Mouse (Mus musculus) cerebellum, adult 2 months (tissue): ENCODE measurements at regions not wholly inside any gene's neighbourhood (a gene's known extent, or its start where the extent isn't known, plus 50 kb on each side); places are given as distances from the start of the nearest gene placed in this dataset.
A peak's percentile ranks its signal among the peaks of the same experiment; 100 is the strongest.

Experiments
- DNase-seq, 2 experiments: peaks; one replicate each; pipeline ENCODE4 v3.0.0; 2021
- H3K27ac ChIP-seq: fragments of 200-500 bp; 2 replicates; pipeline ENCODE4 v1.5.1; 2012; ENCODE audit warnings: low read length, control low read depth, inconsistent platforms; ENCODE audit not compliant: insufficient read depth
- H3K27me3 ChIP-seq: fragments of 200-500 bp; 2 replicates; pipeline ENCODE4 v1.6.1; 2012; ENCODE audit warnings: inconsistent platforms, mild to moderate bottlenecking, low read length, moderate library complexity; ENCODE audit not compliant: control insufficient read depth, insufficient read depth
- H3K4me1 ChIP-seq: fragments of 200-500 bp; 2 replicates; pipeline ENCODE4 v1.6.1; 2011; ENCODE audit warnings: low read length; ENCODE audit not compliant: control insufficient read depth, insufficient read depth
- H3K4me3 ChIP-seq: fragments of 200-500 bp; replicated peaks from 2 replicates; pipeline ENCODE3; 2011; ENCODE audit warnings: mild to moderate bottlenecking, low read depth, low read length, control low read depth; ENCODE audit not compliant: insufficient read depth
- CTCF ChIP-seq: fragments of 200-500 bp; IDR thresholded peaks from 2 replicates; pipeline ENCODE4 v1.5.1; 2011; ENCODE audit warnings: low read depth, mild to moderate bottlenecking, control low read depth, low read length, moderate library complexity, borderline replicate concordance; ENCODE audit not compliant: insufficient read depth
- POLR2A ChIP-seq: fragments of 200-500 bp; IDR thresholded peaks from 2 replicates; pipeline ENCODE4 v1.6.1; 2011; ENCODE audit warnings: low read length, control low read depth, borderline replicate concordance; ENCODE audit not compliant: insufficient read depth
- WGBS: fragments of 180-500 bp; shearing (Covaris S2); methylation state at CpG from one replicate; pipeline ENCODE4 v1.1.7; 2018; 5-methylcytosine and 5-hydroxymethylcytosine counted together

DNA sequence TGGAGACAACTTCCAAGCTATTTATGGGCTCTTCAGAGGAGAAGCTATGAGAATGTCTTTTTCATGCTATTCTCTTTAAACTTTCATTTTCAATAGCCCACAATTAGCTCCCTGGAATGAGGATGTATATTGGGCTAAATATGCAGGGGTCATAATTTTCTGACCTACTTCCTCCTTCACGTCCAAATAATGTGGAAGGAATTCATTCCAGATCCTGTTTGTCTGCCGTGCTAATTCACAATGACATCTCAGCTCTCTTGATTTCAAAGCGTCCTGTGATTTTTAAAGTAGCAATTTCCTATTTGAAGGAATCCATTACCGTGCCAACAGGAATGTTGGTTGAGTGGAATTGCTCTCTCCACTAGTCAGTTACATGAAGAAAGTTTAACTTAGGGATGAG lies 261.7 kb upstream of the Marcks start:
- Histone ChIP-seq H3K27me3 (no peaks in the 10 kb centered on the region), H3K4me3 (no peak overlapping the region), H3K4me1 (peaks cover 4% of the 10 kb centered on the region; the same call in 1 of the 2 replicates), H3K27ac (no peak overlapping the region; the same call in 1 of the 2 replicates)
- DNase-seq = peak in 1 of 2 experiments; percentile 30
- WGBS = 11% methylated on average over 4 of the region's 4 CpGs
- TF ChIP-seq CTCF (no peak), POLR2A (no peak)

DNA sequence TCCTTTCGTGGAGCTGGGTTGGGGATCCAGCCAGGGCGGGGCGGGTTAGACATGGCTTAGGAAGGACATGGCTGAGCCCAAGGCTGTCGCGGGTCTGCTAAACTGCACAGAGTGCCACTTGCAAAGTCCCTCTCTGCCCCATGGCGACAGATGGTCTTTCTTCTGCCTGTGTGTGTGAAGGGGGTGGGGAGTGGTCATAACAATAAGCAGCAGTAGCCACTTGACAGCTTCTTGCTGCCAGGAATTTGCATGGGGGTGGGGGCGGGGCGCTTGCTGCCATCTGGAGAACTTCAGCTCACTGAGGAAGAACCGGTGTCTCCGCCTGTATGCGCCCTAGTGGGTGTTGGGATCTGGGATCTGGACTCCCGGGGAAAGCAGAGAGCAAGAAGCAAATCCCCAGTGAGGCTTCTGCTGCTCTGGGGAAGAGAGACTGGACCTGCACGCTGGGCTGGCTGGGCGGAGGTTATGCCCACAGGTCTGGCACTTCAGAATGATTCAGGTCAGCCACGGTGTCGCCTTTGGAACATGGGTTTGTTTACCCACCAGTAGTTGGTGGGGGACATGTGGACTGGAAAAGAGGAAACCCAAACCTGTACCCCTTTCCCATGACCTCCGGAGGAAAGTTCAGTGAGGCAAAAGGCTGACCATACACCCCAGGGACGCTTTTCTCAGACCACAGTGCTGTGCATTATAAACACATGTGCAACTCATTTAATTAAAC lies 258.7 kb upstream of the Marcks start:
- TF ChIP-seq CTCF (no peak), POLR2A (no peak)
- DNase-seq = peak; percentile 70 to 80
- Histone ChIP-seq H3K4me1 (peaks cover 4% of the 10 kb centered on the region; the same call in 1 of the 2 replicates), H3K4me3 (peak overlapping the region; percentile 31), H3K27ac (no peak overlapping the region), H3K27me3 (no peaks in the 10 kb centered on the region)
- WGBS = 6% methylated on average over 18 of the region's 18 CpGs

DNA sequence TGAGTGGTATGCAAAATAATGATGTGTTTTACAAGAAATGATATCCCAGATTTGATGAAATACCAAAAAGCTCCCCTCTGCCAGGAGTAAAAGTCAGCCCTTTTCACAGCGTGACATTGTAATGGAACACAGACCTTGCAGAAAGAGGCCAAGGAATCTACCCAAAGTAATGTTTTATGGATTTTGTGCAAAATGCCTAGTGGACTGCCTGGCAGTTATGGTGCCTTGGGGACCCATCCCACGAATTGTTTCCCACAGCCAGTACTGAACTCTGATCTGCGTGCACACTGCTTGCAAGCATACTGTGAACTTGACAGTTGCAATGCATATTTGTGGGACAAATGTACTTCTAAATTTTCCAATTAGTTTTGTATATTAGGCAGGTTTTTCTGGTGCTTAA lies 251.3 kb upstream of the Marcks start:
- Histone ChIP-seq H3K4me1 (no peaks in the 10 kb centered on the region), H3K27me3 (no peaks in the 10 kb centered on the region; the same call in 1 of the 2 replicates), H3K27ac (no peak overlapping the region), H3K4me3 (no peak overlapping the region)
- no peak for DNase-seq
- TF ChIP-seq POLR2A (no peak), CTCF (no peak)
- WGBS = 87% methylated on average over 3 of the region's 3 CpGs

DNA sequence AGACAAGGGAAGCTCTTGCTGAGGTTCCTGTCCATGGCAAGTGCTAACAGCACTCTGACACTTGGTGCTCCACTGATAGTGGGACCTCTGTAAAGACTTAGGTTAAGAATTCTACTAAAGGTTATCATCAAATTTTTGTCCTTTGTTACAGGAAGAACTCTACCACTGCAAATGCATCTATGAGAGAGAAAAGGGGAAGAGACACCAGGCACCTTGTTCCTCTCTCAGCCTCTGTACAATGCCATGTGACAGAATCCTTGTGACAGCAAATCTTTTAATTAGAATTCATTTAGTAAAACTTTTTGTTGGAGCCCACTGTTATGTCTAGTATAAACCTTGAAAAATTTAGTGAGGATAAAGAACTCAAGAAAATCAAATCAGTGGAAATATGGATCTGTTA lies 247.5 kb upstream of the Marcks start:
- TF ChIP-seq POLR2A = no peak
- no peak for TF ChIP-seq CTCF
- Histone ChIP-seq H3K4me1 (no peaks in the 10 kb centered on the region), H3K27ac (no peak overlapping the region), H3K27me3 (no peaks in the 10 kb centered on the region; the same call in 1 of the 2 replicates), H3K4me3 (no peak overlapping the region)
- no peak for DNase-seq

DNA sequence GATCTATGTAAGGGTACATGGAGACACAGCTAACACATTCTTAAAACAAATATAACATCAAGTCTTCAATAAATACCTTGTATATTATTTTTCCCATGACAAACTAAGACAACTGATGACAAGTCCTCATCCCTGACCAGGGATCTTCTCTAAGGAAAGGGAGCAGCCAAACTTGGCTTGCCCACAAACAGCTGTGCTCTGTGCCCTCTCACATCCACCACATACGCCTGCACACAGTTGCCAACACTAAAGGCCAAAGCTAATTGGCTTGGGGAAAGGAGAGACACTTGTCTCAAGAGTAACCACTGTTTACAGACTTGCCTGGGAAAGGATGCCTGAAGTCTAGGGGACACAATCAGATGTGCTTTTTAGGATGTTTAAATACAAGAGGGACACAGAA lies 241.3 kb upstream of the Marcks start:
- DNase-seq = no peak
- TF ChIP-seq POLR2A = no peak
- no peak for TF ChIP-seq CTCF
- Histone ChIP-seq H3K27me3 (no peaks in the 10 kb centered on the region), H3K4me1 (no peaks in the 10 kb centered on the region), H3K27ac (no peak overlapping the region), H3K4me3 (no peak overlapping the region)
- WGBS = 83% methylated on average over 1 of the region's 1 CpGs

DNA sequence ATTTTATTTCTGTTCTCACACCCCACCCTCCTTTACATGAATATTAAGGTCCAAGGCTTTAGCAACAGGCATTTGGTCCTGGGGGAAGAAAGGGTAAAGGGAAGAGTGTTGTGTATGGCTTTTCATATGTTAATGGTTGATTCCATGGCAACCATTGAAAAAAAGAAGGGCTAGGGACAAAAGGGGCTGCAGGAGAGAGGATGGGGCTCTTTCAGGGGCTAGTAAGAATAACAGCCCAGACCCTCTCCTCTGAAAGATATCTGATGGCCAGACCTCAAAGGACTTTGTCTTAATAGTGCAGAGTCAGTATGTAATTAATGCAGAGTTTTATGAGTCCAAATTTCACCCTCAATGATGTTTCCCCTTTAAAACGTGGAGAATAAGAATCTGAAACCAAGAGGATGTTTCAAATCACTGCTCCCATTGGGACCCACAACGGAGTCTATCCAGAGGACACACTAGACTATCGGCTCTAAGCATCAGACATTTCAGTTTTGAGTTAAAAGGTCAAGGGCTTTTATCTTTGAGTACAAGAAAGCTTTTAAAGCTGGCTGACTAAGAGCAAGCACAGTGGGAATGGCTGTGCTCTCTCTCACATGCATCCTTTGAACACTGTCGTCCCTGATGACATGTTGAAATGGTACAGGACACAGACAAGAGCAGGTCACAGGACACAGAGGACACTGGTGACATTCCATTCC lies 239.4 kb upstream of the Marcks start:
- 38% methylated on average over 4 of the region's 4 CpGs for WGBS
- Histone ChIP-seq H3K27me3 (no peaks in the 10 kb centered on the region), H3K4me1 (no peaks in the 10 kb centered on the region), H3K27ac (no peak overlapping the region), H3K4me3 (no peak overlapping the region)
- no peak for DNase-seq
- no peak for TF ChIP-seq POLR2A
- TF ChIP-seq CTCF = no peak

DNA sequence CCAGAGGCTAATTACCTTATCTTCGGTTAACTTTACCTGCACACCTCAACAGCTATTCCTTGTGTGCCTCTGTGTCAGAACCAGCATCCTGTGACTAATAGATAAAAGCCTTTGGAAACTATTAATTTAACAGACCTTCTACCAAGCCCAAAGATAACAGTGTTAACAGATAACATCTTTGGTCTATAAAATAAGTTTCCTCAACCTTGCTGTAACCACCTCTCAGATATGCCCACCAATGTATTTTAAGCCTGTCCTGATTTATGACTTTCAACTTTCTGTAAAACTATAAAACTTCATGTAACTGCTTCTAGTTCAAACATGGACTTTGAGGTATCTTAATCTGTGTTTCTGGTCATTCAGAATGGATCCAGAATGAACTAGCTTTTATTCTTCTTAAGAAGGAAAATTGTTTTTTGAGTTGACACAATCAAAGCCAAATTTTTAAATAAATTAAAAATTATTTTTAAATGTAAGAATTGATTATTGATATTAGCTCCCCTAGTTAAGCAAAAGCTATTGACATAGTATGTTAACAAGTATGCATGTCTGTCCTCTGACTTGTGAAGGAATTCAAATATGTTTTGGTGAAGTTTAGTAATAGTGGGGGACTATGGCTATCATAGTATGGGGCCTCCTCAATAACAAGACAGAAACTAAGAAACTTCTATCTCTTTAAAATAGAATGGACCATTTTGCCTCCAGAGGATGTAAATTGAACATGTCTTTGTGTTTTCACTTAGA lies 238.7 kb upstream of the Marcks start:
- Histone ChIP-seq H3K4me1 (no peaks in the 10 kb centered on the region), H3K4me3 (no peak overlapping the region), H3K27ac (no peak overlapping the region), H3K27me3 (no peaks in the 10 kb centered on the region)
- WGBS = 98% methylated on average over 1 of the region's 1 CpGs
- no peak for DNase-seq
- TF ChIP-seq POLR2A = no peak
- no peak for TF ChIP-seq CTCF

DNA sequence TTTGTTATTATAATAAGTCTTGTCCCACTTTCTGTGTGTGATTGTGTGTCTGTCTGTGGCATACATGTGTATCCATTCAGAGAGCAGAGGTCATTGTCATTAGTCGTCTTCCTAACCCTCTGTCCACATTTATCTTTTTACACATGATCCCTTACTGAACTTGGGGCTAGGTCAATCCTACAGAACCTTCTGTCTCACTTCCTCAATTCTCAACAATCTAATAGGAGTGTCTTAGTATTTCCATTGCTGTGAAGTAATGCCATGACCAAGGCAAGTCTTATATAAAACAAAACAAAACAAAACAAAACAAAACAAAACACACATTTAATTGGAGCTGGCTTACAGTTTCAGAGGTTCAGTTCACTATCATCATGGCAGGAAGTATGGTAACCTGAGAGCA lies 237.5 kb upstream of the Marcks start:
- no peak for DNase-seq
- no peak overlapping the region for H3K27ac ChIP-seq
- no peaks in the 10 kb centered on the region for H3K27me3 ChIP-seq
- H3K4me1 ChIP-seq = no peaks in the 10 kb centered on the region
- TF ChIP-seq CTCF = no peak
- TF ChIP-seq POLR2A = no peak
- WGBS = 95% methylated on average over 1 of the region's 1 CpGs
- no peak overlapping the region for H3K4me3 ChIP-seq
